Mouse (Mus musculus): ENCODE data around the gene Ap2m1.
A peak's percentile ranks its signal among the peaks of the same experiment; 100 is the strongest.

Gene Ap2m1

DNA sequence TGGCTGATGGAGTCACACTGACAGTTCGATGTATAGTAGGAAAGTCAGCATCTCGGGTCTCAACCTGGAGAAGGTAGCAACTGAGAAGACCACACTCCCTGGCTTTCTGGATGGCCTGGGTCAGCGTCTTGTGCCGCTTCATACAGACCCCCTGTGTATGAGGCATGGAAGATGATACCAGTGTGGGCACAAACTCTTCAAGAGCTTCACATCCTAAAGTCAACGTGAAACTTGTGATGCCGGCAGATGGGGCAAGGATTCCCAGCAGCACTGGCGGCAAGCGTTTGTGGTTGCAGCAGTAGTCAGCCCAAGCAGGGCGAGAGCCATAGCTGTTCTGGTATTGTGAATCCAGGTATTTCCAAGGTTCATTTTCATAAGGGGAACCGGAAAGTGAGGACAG lies 10.4 kb downstream of the Ap2m1 start:
- Histone ChIP-seq H3K27me3 (ENCODE audit: control insufficient read depth, insufficient read depth, low read length, poor library complexity, severe bottlenecking) (no peaks in the 10 kb centered on the region), H3K36me3 (ENCODE audit: control insufficient read depth, insufficient read depth, low read length, poor library complexity, severe bottlenecking) (peaks cover 7% of the 10 kb centered on the region)
- DNase-seq (ENCODE audit: low read depth, low spot score), result no peak

DNA sequence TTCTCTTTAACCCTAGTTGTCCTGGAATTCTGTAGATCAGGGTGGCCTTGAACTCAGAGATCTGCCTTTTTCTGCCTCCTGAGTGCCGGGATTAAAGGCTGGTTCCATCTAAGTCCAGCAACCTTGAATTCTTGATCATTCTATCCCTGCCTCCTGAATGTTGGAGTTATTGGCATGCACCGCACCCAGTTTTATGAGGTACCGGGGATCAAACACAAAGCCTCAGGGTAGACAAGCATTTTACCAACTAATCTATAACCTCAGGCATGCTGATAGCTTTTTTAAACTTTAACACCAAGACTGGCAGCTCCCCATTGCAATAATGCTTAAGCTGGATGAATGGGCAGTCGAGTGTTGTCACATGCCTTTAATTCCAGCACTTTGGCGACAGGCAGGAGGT lies 12.1 kb downstream of the Ap2m1 start:
- H3K27me3 ChIP-seq (ENCODE audit: control insufficient read depth, insufficient read depth, low read length, poor library complexity, severe bottlenecking), result no peaks in the 10 kb centered on the region
- H3K36me3 ChIP-seq (ENCODE audit: control insufficient read depth, insufficient read depth, low read length, poor library complexity, severe bottlenecking), result peaks cover 11% of the 10 kb centered on the region
- DNase-seq (ENCODE audit: low read depth, low spot score), result no peak

DNA sequence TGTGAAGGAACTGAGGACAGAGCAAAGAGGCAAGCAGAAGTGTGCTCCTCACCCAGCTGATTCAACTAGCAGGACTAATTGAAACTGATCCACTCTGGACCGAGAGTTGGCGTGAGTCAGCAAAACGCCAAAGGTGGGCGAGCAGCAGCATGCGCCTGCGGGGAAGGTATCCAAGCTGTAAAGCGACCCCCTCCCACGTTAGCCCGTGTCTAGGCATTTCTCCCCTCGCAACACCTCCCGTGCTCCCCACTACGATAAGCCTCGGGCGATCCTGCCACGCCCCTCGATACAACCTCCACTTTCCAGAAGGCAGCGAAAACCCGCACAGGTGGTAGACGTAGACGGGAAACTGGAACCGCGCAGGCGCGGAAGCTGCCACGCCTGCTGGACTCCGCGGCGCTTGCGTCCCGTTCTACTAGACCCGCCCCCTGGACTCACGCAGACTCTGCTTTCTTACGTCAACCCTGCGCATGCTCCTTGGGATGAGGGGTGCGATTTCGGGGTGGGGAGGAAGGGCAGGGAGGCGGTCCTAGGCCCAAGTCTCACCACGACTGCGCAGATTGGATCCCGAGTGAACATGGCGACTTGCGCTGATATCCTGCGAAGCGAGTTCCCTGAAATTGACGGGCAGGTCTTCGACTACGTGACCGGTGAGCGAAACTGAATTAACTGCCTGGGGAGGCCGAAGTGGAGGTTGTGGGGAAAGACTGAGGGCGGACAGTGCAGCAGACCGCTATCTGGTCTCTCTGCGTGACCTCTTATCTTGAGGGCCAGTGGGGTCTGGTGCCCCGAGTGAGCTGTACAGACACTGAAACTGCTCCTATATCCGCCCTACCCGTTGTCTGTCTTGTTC lies 13.0 kb downstream of the Ap2m1 start, which contains the start of gene Abcf3:
Abcf3 (plus strand) TSS at position 482 of the 853 bp plus-strand sequence.
- peak; percentile 100 for DNase-seq (ENCODE audit: low read depth, low spot score)
- peaks cover 8% of the 10 kb centered on the region for H3K36me3 ChIP-seq (ENCODE audit: control insufficient read depth, insufficient read depth, low read length, poor library complexity, severe bottlenecking)
- H3K27me3 ChIP-seq (ENCODE audit: control insufficient read depth, insufficient read depth, low read length, poor library complexity, severe bottlenecking), result no peaks in the 10 kb centered on the region

DNA sequence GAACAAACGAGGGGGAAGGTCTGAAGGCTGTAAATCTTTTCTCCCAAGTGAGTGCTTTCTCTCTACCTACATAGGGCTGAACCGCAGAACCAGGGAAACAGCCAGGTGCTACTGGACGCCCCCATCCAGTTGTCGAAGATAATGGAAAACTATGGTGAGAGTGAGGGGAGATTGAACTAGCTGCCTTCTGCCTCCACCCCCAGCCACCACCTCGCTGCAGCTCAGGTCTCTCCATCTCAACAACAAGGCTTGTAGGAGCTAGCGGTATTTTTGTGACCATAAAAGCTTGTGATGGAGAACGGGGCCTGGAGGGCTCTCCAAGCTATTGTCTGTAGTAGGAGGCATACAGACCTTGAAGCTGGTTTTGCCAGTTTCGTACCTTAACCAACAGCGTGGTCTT lies 13.9 kb downstream of the Ap2m1 start:
- Histone ChIP-seq H3K27me3 (ENCODE audit: control insufficient read depth, insufficient read depth, low read length, poor library complexity, severe bottlenecking) (no peaks in the 10 kb centered on the region), H3K36me3 (ENCODE audit: control insufficient read depth, insufficient read depth, low read length, poor library complexity, severe bottlenecking) (peaks cover 11% of the 10 kb centered on the region)
- DNase-seq (ENCODE audit: low read depth, low spot score), result no peak

DNA sequence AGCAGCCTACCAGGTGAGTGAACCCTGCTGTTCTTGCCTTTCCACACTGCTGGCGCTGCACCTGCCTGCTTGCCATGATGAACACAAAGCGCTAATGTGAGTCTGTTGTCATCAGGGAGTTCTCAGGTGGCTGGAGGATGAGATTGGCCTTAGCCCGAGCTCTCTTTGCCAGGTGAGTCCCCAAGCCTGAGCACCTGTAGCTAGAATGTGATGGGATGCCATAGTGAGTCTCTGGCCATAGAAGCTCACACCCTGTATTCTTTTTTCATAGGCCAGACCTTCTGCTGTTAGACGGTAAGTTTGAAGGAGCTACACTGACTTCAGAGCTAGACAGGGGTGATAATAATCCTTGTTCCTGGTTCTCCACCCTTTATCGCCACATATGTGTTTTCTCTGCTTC lies 16.4 kb downstream of the Ap2m1 start:
- DNase-seq (ENCODE audit: low read depth, low spot score), result no peak
- Histone ChIP-seq H3K27me3 (ENCODE audit: control insufficient read depth, insufficient read depth, low read length, poor library complexity, severe bottlenecking) (no peaks in the 10 kb centered on the region), H3K36me3 (ENCODE audit: control insufficient read depth, insufficient read depth, low read length, poor library complexity, severe bottlenecking) (peaks cover 18% of the 10 kb centered on the region)

DNA sequence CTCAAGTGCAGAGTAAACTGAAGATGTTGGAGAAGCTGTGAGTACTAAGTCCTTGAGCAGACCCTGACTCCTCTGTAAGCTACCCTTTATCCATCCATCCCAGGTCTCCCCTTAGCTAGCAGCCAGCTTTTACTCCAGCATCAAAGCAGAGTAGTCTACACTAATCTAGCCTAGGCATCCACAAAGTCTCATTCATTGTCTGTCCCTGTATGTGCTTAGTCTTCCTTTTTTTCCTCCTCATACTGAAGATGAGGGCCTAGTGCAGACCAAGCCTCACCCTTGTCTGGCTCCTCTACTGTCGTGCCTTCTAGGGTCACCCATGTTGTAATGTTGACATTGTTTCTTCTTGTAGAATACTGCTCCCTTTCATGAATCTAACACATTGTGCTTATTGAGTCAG lies 17.3 kb downstream of the Ap2m1 start:
- no peak for DNase-seq (ENCODE audit: low read depth, low spot score)
- Histone ChIP-seq H3K27me3 (ENCODE audit: control insufficient read depth, insufficient read depth, low read length, poor library complexity, severe bottlenecking) (no peaks in the 10 kb centered on the region), H3K36me3 (ENCODE audit: control insufficient read depth, insufficient read depth, low read length, poor library complexity, severe bottlenecking) (peaks cover 20% of the 10 kb centered on the region)

DNA sequence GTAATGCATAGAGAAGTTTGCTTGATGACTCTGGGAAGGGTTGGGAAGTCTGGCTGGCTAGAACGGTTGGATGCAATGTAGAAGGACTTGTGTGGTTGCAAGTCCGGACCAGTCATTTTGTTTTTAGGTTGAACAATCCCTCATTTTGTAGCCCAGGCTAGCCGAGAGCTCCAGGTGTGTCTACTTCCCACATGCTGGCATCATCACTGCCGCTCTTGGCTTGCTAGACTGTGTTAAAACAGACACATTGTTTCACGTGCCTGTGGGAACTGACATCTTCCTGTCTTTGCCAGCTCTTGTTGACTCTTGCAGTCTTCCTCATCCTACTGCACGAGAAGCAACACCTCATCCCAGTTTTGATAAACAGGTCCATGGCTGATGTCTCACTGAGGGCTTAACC lies 19.7 kb downstream of the Ap2m1 start:
- no peak for DNase-seq (ENCODE audit: low read depth, low spot score)
- Histone ChIP-seq H3K27me3 (ENCODE audit: control insufficient read depth, insufficient read depth, low read length, poor library complexity, severe bottlenecking) (no peaks in the 10 kb centered on the region), H3K36me3 (ENCODE audit: control insufficient read depth, insufficient read depth, low read length, poor library complexity, severe bottlenecking) (peaks cover 22% of the 10 kb centered on the region)

DNA sequence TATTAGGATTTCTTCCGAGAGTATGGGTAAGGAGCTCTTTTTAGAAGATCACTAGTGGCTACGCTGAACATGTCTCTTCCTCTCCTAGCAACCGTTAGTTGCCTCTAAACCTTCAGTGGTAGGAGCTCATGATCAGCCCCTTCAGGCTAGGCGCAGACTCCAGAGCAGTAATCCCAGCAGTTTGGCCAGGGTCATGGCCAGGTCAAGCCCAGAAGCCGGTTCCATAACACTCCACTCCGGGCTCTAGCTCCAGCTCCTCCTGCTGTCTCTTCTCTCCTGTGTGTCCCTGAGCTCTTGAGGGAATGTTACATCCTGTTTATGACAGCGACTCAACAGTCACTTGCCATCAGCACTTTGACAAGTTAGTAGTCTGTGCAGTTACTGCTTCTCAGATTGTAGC lies 22.1 kb downstream of the Ap2m1 start:
- H3K27me3 ChIP-seq (ENCODE audit: control insufficient read depth, insufficient read depth, low read length, poor library complexity, severe bottlenecking), result no peaks in the 10 kb centered on the region
- peaks cover 17% of the 10 kb centered on the region for H3K36me3 ChIP-seq (ENCODE audit: control insufficient read depth, insufficient read depth, low read length, poor library complexity, severe bottlenecking)
- DNase-seq (ENCODE audit: low read depth, low spot score), result no peak

DNA sequence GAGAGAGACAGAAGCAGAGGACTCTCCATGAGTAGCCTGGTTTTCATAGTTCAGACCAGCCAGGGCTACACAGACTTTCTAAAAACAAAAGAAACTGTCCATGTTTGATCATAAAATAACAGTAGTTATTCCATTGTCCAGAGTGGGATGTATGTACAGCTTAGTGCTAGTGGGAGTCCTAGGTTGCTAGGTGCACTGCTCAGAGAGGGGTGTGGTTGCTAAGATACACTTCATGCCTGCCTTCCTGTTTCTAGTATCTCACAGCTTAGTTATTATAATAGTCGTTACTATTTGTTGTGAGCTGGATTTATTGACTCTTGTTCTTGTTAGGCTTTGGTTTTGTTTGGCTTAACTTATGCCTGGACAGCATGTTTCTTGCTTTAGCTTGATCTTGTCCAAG lies 29.8 kb downstream of the Ap2m1 start:
- Histone ChIP-seq H3K36me3 (ENCODE audit: control insufficient read depth, insufficient read depth, low read length, poor library complexity, severe bottlenecking) (0 out of 2 replicates have a peak, but pooled peaks cover 3% of the 10 kb centered on the region), H3K27me3 (ENCODE audit: control insufficient read depth, insufficient read depth, low read length, poor library complexity, severe bottlenecking) (no peaks in the 10 kb centered on the region)
- DNase-seq (ENCODE audit: low read depth, low spot score), result no peak

DNA sequence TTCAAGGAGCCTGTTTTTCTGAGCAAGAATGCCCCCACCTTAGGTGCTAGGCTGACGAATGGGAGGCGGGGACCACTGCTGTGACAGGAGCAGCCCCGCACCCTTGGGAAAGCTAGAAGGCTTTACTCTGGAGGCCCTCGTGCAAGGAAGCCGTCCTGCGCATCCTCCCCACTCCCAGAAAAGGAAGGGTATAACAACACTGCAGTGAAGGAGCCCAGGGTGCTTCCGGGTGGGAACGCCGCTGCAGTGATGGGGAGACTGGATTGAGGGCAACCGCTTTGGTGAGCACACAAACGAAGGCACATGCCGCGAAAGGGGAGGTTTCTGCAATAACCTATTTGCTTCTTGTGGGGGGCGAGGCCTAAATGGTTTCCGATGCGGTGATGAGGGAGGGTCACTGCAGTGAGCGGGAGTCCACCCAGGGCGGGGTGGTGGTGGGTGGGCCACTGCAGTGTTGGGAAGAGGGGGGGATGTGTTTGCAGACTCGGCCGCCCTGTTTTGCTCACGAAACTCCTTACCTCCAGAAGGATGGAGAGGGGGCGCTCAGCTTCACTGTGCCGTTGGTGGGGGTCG lies 54.2 kb downstream of the Ap2m1 start, which contains the start of gene Vwa5b2:
Vwa5b2 (plus strand) TSS at position 106 of the 573 bp plus-strand sequence.
- 0 out of 2 replicates have a peak, but pooled peaks cover 1% of the 10 kb centered on the region for H3K27me3 ChIP-seq (ENCODE audit: control insufficient read depth, insufficient read depth, low read length, poor library complexity, severe bottlenecking)
- no peaks in the 10 kb centered on the region for H3K36me3 ChIP-seq (ENCODE audit: control insufficient read depth, insufficient read depth, low read length, poor library complexity, severe bottlenecking)
- DNase-seq (ENCODE audit: low read depth, low spot score), result no peak

DNA sequence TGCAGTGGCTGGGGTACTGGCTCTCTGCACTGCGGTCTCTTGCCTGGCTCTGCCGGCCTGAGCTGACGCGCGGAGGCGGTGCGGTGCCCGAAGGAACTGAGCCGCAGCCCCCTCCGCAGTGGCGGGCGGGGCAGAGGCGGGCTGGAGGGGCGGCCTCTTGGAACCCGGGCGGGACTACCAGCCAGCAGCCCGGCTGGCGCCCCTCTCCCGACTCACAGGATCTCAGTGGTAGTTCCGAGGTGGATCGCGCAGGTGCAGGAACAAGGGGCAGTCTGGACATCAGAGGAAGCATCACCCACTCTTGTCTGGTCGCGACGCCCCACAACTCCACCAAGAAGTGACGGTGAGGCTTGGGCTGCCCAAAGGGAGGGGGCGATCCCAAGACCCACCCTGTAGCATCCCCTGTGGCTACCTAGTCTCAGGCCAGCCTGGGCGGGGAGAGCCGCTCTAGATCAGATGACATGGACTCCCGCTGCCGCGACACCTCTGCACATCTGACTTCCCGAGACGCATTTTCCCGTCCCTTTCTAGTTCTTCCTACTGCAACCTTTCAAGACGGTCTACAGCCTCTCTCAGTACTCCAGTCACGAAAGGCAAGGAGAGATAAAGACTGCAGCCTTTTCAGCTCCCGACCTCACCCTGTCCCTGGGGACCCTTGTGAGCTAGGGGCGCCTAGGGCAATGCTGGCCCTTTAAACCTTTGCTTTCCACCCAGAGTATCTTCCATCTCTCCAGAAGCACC lies 54.8 kb downstream of the Ap2m1 start:
- no peak for DNase-seq (ENCODE audit: low read depth, low spot score)
- 0 out of 2 replicates have a peak, but pooled peaks cover 1% of the 10 kb centered on the region for H3K27me3 ChIP-seq (ENCODE audit: control insufficient read depth, insufficient read depth, low read length, poor library complexity, severe bottlenecking)
- no peaks in the 10 kb centered on the region for H3K36me3 ChIP-seq (ENCODE audit: control insufficient read depth, insufficient read depth, low read length, poor library complexity, severe bottlenecking)

DNA sequence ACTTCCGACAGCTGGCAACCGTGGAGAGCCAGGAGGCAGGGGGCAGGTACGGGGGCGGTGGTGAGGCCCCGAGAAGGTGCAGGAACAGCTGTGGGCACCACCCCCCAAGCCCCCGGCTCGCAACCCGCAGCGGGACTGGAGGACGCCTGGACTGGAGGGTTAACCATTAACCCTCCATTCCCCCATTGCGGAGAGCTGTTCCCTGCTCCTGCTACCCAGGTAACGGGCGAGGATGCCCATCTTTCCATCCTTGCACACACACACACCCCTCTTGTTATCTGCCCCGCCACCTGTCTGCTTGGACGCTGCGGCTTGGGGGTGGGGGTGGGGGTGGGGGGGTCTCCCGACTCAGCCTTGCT lies 55.4 kb downstream of the Ap2m1 start:
- H3K27me3 ChIP-seq (ENCODE audit: control insufficient read depth, insufficient read depth, low read length, poor library complexity, severe bottlenecking), result 0 out of 2 replicates have a peak, but pooled peaks cover 1% of the 10 kb centered on the region
- no peak for DNase-seq (ENCODE audit: low read depth, low spot score)
- H3K36me3 ChIP-seq (ENCODE audit: control insufficient read depth, insufficient read depth, low read length, poor library complexity, severe bottlenecking), result no peaks in the 10 kb centered on the region

DNA sequence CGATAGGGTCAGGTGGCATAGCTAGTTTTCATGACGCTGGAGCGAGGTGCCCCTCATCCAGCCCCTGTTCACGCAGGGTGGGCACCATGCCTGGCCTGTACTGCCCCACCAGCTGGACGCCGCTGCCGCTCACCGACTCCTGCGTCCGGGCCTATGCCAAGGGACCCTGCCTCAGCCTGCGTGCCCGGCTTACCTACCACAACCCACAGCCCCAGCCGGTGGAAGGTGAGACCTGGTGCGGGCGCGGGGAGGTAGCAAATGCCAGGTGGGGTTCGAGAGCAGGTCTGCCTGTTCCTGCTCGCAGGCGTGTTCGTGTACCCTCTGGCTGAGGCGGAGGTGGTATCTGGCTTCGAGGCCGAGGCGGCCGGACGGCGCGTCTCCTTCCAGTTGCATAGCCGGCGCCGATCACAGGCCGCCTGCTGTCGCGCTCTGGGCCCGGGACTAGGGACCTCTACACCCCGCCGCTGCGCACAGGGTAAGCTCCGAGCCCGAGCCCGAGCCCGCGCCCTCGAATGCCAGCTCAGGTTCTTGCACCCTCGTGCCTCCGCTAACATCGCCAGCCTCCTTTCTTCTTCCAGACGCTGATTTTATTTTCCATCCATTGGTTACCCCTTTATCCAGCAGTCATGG lies 55.9 kb downstream of the Ap2m1 start:
- no peak for DNase-seq (ENCODE audit: low read depth, low spot score)
- Histone ChIP-seq H3K36me3 (ENCODE audit: control insufficient read depth, insufficient read depth, low read length, poor library complexity, severe bottlenecking) (no peaks in the 10 kb centered on the region), H3K27me3 (ENCODE audit: control insufficient read depth, insufficient read depth, low read length, poor library complexity, severe bottlenecking) (0 out of 2 replicates have a peak, but pooled peaks cover 1% of the 10 kb centered on the region)
